Mouse (Mus musculus): ENCODE data around the gene Sdc4. TPM values are rescaled to one million over a fixed set of nuclear protein-coding genes. Genes with fewer than 3 reads are reported as not detected.

The Sdc4 gene
- total RNA-seq (2023): 166 to 182 TPM (median 177 TPM) in 4 replicates

GRCm38 (mm10) chr2:164443460-164444000 lies at the start of gene Sdc4:
Gene Sdc4, minus strand, starts transcription at chr2:164443887.

GRCm38 (mm10) chr2:164485681-164486257 lies 42.1 kb upstream of the Sdc4 start, which contains the start of gene Dbndd2:
Gene Dbndd2, plus strand, starts transcription at chr2:164486106.

GRCm38 (mm10) chr2:164473624-164474023 lies 29.9 kb upstream of the Sdc4 start, which contains the start of gene Trp53tg5:
Gene Trp53tg5, minus strand, starts transcription at chr2:164473724.

GRCm38 (mm10) chr2:164460745-164461551 lies 17.3 kb upstream of the Sdc4 start, which contains the start of gene Gm20458:
Gene Gm20458, plus strand, starts transcription at chr2:164460967.

GRCm38 (mm10) chr2:164456864-164457300 lies 13.2 kb upstream of the Sdc4 start, which contains the start of gene Sys1:
Gene Sys1, plus strand, starts transcription at chr2:164456964.

GRCm38 (mm10) chr2:164405060-164405459 lies 38.6 kb downstream of the Sdc4 start, which contains the start of gene Matn4:
Gene Matn4, minus strand, starts transcription at chr2:164405160.

GRCm38 (mm10) chr2:164402906-164403305 lies 40.8 kb downstream of the Sdc4 start, which contains the start of gene Rbpjl:
Gene Rbpjl, plus strand, starts transcription at chr2:164403141.

GRCm38 (mm10) chr2:164389020-164389419 lies 54.7 kb downstream of the Sdc4 start, which contains the start of gene Slpi:
Gene Slpi, minus strand, starts transcription at chr2:164389095.

Other genes with a start within 250 kb of the Sdc4 start
- gene Wfdc15a, start 243.8 kb downstream of the Sdc4 start, total RNA-seq (2023): not detected in 4 replicates
- gene Wfdc15b, start 222.2 kb downstream of the Sdc4 start, total RNA-seq (2023): not detected in 4 replicates
- not detected in 4 replicates for gene Svs2, start 205.4 kb downstream of the Sdc4 start, total RNA-seq (2023)
- gene Svs3b, start 187.2 kb downstream of the Sdc4 start, total RNA-seq (2023): not detected in 4 replicates
- not detected in 4 replicates for gene Svs4, start 165.4 kb downstream of the Sdc4 start, total RNA-seq (2023)
- gene Svs3a, start 154.6 kb downstream of the Sdc4 start, total RNA-seq (2023): not detected in 4 replicates
- not detected in 4 replicates for gene Svs6, start 127.1 kb downstream of the Sdc4 start, total RNA-seq (2023)
- gene Svs5, start 111.1 kb downstream of the Sdc4 start, total RNA-seq (2023): not detected in 4 replicates
- 4.5 to 7.4 TPM (median 7.1 TPM) in 4 replicates for gene Slpi, start 54.8 kb downstream of the Sdc4 start, total RNA-seq (2023)
- gene Rbpjl, start 40.7 kb downstream of the Sdc4 start, total RNA-seq (2023): 0.54 to 0.64 TPM (median 0.60 TPM) in 3 of 4 replicates, not detected in the other
- gene Matn4, start 38.7 kb downstream of the Sdc4 start, total RNA-seq (2023): 0.18 to 0.46 TPM (median 0.39 TPM) in 4 replicates
- gene Sys1, start 13.1 kb upstream of the Sdc4 start, total RNA-seq (2023): 54.0 to 63.8 TPM (median 57.4 TPM) in 4 replicates
- gene Gm20458, start 17.1 kb upstream of the Sdc4 start, total RNA-seq (2023): 1.6 to 4.9 TPM in 2 of 4 replicates, not detected in the others
- not detected in 4 replicates for gene Trp53tg5, start 29.8 kb upstream of the Sdc4 start, total RNA-seq (2023)
- 2.6 to 8.5 TPM (median 4.7 TPM) in 4 replicates for gene Dbndd2, start 42.2 kb upstream of the Sdc4 start, total RNA-seq (2023)
- gene Pigt, start 53.6 kb upstream of the Sdc4 start, total RNA-seq (2023): 66.6 to 71.3 TPM (median 70.8 TPM) in 4 replicates
- not detected in 4 replicates for gene Wfdc2, start 118.5 kb upstream of the Sdc4 start, total RNA-seq (2023)
- gene Spint3, start 129.6 kb upstream of the Sdc4 start, total RNA-seq (2023): not detected in 4 replicates
- not detected in 4 replicates for gene Wfdc6a, start 141.6 kb upstream of the Sdc4 start, total RNA-seq (2023)
- gene Eppin, start 149.7 kb upstream of the Sdc4 start, total RNA-seq (2023): not detected in 4 replicates
- gene Wfdc6b, start 169.6 kb upstream of the Sdc4 start, total RNA-seq (2023): not detected in 4 replicates
- not detected in 4 replicates for gene Wfdc8, start 169.7 kb upstream of the Sdc4 start, total RNA-seq (2023)
- gene Wfdc16, start 194.9 kb upstream of the Sdc4 start, total RNA-seq (2023): not detected in 4 replicates
- 1.5 TPM in 1 of 4 replicates, not detected in the others for gene Wfdc10, start 212.2 kb upstream of the Sdc4 start, total RNA-seq (2023)
- not detected in 4 replicates for gene Wfdc9, start 212.7 kb upstream of the Sdc4 start, total RNA-seq (2023)
- not detected in 4 replicates for gene Wfdc11, start 230.2 kb upstream of the Sdc4 start, total RNA-seq (2023)
- not detected in 4 replicates for gene Wfdc13, start 241.2 kb upstream of the Sdc4 start, total RNA-seq (2023)